ENCODE assay signal across 23 mouse cellular contexts in the genomic region with DNA sequence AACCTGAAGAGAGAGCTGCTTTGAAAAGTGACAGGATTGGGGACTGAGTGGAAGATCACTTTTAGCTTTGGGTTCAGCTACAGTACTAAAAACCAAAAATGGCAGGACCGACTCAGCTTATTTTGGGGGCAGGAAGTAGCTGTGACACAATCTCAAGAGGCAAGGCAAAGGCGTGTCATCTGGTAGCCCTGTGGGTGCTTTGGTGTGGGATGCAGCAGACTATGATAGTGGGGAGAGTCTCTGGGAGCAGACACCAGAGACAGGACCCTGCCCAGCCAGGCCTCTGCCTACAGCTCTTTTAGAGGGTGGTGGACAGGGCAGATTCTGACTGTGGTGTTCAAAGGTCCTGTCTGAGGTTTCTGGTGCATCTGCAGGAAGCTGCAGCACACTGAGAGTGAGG. TPM values are rescaled to one million over a fixed set of nuclear protein-coding genes. Genes with fewer than 3 reads are reported as not detected.
DNase-seq lines count a peak whose midpoint lies in the region; ATAC-seq and TF ChIP-seq lines count a peak whose summit lies in the region.
"Had no signal": no experiment of that assay in that cellular context is flagged by ENCODE, and none has a peak within 500 bp of the region (broad histone marks: within the 10 kb centered on the region; RNA-seq: fewer than 3 reads in every experiment).

No protein-coding gene starts in this region.

- ATAC-seq in intestine, embryonic 15.5 days, result no peak
- ATAC-seq: forebrain, embryonic 16.5 days had no signal

- no peak for TF ChIP-seq POLR2A in MEL (IDR thresholded peaks at IDR 0.05; ENCODE audit: control insufficient read depth in 1 of 2, insufficient read depth in 1 of 2, low read depth in 1 of 2, low read length in 2 of 2, poor library complexity in 1 of 2)

- no peaks in the 10 kb centered on the region; the same call in 1 of the 2 replicates for H3K79me2 ChIP-seq in MEL (ENCODE audit: control insufficient read depth, insufficient read depth, low read length, poor library complexity)

- TF ChIP-seq RAD21 in MEL (IDR thresholded peaks at IDR 0.05; ENCODE audit: low read depth, low read length), result no peak

- no peak overlapping the region for H3K4me3 ChIP-seq in MEL (ENCODE audit: control insufficient read depth in 1 of 2, insufficient read depth in 1 of 2, low read depth in 2 of 2, low read length in 2 of 2)
- H3K4me3 ChIP-seq in megakaryocyte, embryonic 14.5 days (replicated peaks), result peak overlapping the region; percentile 7
- H3K4me3 ChIP-seq in intestine, embryonic 15.5 days (replicated peaks), result no peak overlapping the region
- H3K4me3 ChIP-seq: embryonic facial prominence, embryonic 12.5 days; hindbrain, embryonic 15.5 days; limb, embryonic 13.5 days; midbrain, embryonic 10.5 days; neural tube, embryonic 15.5 days had no signal

- no peak for TF ChIP-seq CTCF in MEL (IDR thresholded peaks at IDR 0.05 in 2 of 3, conservative IDR thresholded peaks at IDR 0.05 in 1 of 3; ENCODE audit: control insufficient read depth in 1 of 3, insufficient read depth in 1 of 3, low read depth in 2 of 3, low read length in 3 of 3, poor library complexity in 1 of 3, severe bottlenecking in 1 of 3)

- 77% methylated on average over 2 of the region's 2 CpGs for WGBS in intestine, embryonic 15.5 days

- no peak overlapping the region for H3K9ac ChIP-seq in MEL (ENCODE audit: control insufficient read depth, low read depth, low read length, poor library complexity, severe bottlenecking)
- no peak overlapping the region for H3K9ac ChIP-seq in intestine, embryonic 15.5 days
- H3K9ac ChIP-seq: embryonic facial prominence, embryonic 12.5 days; hindbrain, embryonic 15.5 days; limb, embryonic 13.5 days; liver, embryonic 14.5 days; neural tube, embryonic 15.5 days had no signal

- DNase-seq in 416B (ENCODE audit: low read depth) (peak; percentile 43), MEL (ENCODE audit: low read depth, low spot score) (peak; percentile 16)
- peak; percentile 27 to 33 for DNase-seq in thymus, postnatal 10 days (ENCODE audit: low spot score in 2 of 2)
- no peak for DNase-seq in gastrocnemius, adult 8-10 months (ENCODE audit: low spot score in 2 of 2)
- no peak for DNase-seq in spleen, postnatal 36 days (ENCODE audit: low spot score in 2 of 2)
- DNase-seq: adrenal gland, adult 8-10 months; B cell, adult 2 months; gastrocnemius, postnatal 14 days; heart, postnatal 14 days; kidney, adult 9 months; kidney, postnatal 36 days; layer of hippocampus, adult 9-11 months had no signal

- H3K27ac ChIP-seq in MEL (ENCODE audit: control insufficient read depth, low read depth, low read length), result no peak overlapping the region
- no peak overlapping the region for H3K27ac ChIP-seq in intestine, embryonic 15.5 days
- H3K27ac ChIP-seq: embryonic facial prominence, embryonic 12.5 days; hindbrain, embryonic 15.5 days; limb, embryonic 13.5 days; liver, embryonic 14.5 days; midbrain, embryonic 10.5 days; neural tube, embryonic 15.5 days had no signal

- TF ChIP-seq EP300 in MEL (IDR thresholded peaks at IDR 0.05; ENCODE audit: low read depth in 1 of 2, low read length in 2 of 2), result no peak

- H3K9me3 ChIP-seq in MEL (replicated peaks; ENCODE audit: insufficient read depth, low read length), result no peaks in the 10 kb centered on the region
- H3K9me3 ChIP-seq in megakaryocyte, embryonic 14.5 days, result no peaks in the 10 kb centered on the region
- H3K9me3 ChIP-seq in intestine, embryonic 15.5 days, result no peaks in the 10 kb centered on the region
- H3K9me3 ChIP-seq: embryonic facial prominence, embryonic 12.5 days; G1E; hindbrain, embryonic 15.5 days; limb, embryonic 13.5 days; midbrain, embryonic 10.5 days; neural tube, embryonic 15.5 days had no signal

- peaks cover 0 to 2% of the 10 kb centered on the region in 2 experiments; a peak in 2 of 4 replicates for H3K36me3 ChIP-seq in MEL (ENCODE audit: control insufficient read depth in 1 of 2, insufficient read depth in 2 of 2, low read length in 2 of 2)
- peaks cover 86% of the 10 kb centered on the region for H3K36me3 ChIP-seq in megakaryocyte, embryonic 14.5 days (replicated peaks; ENCODE audit: low read length)
- 0 out of 2 replicates have a peak, but pooled peaks cover 3% of the 10 kb centered on the region for H3K36me3 ChIP-seq in intestine, embryonic 15.5 days
- H3K36me3 ChIP-seq: hindbrain, embryonic 15.5 days; midbrain, embryonic 10.5 days; neural tube, embryonic 15.5 days had no signal

- no peaks in the 10 kb centered on the region for H3K27me3 ChIP-seq in MEL (ENCODE audit: control insufficient read depth in 1 of 2, insufficient read depth in 2 of 2, low read length in 2 of 2)
- no peaks in the 10 kb centered on the region for H3K27me3 ChIP-seq in megakaryocyte, embryonic 14.5 days (replicated peaks)
- no peaks in the 10 kb centered on the region for H3K27me3 ChIP-seq in intestine, embryonic 15.5 days (replicated peaks)
- H3K27me3 ChIP-seq: embryonic facial prominence, embryonic 12.5 days; hindbrain, embryonic 15.5 days; limb, embryonic 13.5 days; neural tube, embryonic 15.5 days had no signal

- H3K4me1 ChIP-seq in MEL (ENCODE audit: control insufficient read depth in 1 of 2, insufficient read depth in 2 of 2, low read length in 2 of 2), result no peaks in the 10 kb centered on the region
- peaks cover 42% of the 10 kb centered on the region for H3K4me1 ChIP-seq in megakaryocyte, embryonic 14.5 days
- H3K4me1 ChIP-seq in intestine, embryonic 15.5 days (replicated peaks), result 0 out of 2 replicates have a peak, but pooled peaks cover 6% of the 10 kb centered on the region

- H3K4me2 ChIP-seq in intestine, embryonic 15.5 days (replicated peaks), result no peak overlapping the region
- H3K4me2 ChIP-seq: embryonic facial prominence, embryonic 12.5 days; heart, embryonic 11.5 days; hindbrain, embryonic 15.5 days; limb, embryonic 13.5 days; neural tube, embryonic 15.5 days had no signal

TF ChIP-seq in MEL, 35 proteins besides CTCF, POLR2A, EP300 and RAD21:
- TF ChIP-seq MAZ (IDR thresholded peaks at IDR 0.05; ENCODE audit: low read depth, low read length), result no peak
- TF ChIP-seq MYC (IDR thresholded peaks at IDR 0.05; ENCODE audit: low read depth, low read length), result no peak
- TF ChIP-seq NELFE (IDR thresholded peaks at IDR 0.05; ENCODE audit: low read depth, low read length), result no peak
- TF ChIP-seq RCOR1 (IDR thresholded peaks at IDR 0.05; ENCODE audit: low read depth, low read length), result no peak
- TF ChIP-seq POLR2AphosphoS5 (IDR thresholded peaks at IDR 0.05; ENCODE audit: borderline replicate concordance, low read depth, low read length), result no peak
- TF ChIP-seq MYB (IDR thresholded peaks at IDR 0.05; ENCODE audit: low read depth, low read length), result no peak
- no peak for TF ChIP-seq SIN3A (IDR thresholded peaks at IDR 0.05; ENCODE audit: low read length)
- TF ChIP-seq CHD1 (IDR thresholded peaks at IDR 0.05; ENCODE audit: low read depth, low read length), result no peak
- TF ChIP-seq SMC3 (IDR thresholded peaks at IDR 0.05; ENCODE audit: low read depth, low read length), result no peak
- TF ChIP-seq GATA1 (IDR thresholded peaks at IDR 0.05; ENCODE audit: low read depth, low read length), result no peak
- TF ChIP-seq USF1 (IDR thresholded peaks at IDR 0.05; ENCODE audit: low read depth, low read length), result no peak
- no peak for TF ChIP-seq ZNF384 (IDR thresholded peaks at IDR 0.05; ENCODE audit: low read depth, low read length)
- TF ChIP-seq TAL1 (IDR thresholded peaks at IDR 0.05; ENCODE audit: low read length), result no peak
- TF ChIP-seq ZC3H11A (IDR thresholded peaks at IDR 0.05; ENCODE audit: low read depth, low read length), result no peak

RNA-seq across cellular contexts. Expression of gene Nin, which starts 38.5 kb away (rescaled TPM):
- total RNA-seq in MEL (2012; rRNA removed), result 45.2 and 48.4 TPM in 2 replicates
- polyA plus RNA-seq in MEL (2012; ENCODE audit: insufficient read depth in 1 of 2, insufficient read length in 2 of 2, low read depth in 1 of 2, low replicate concordance in 2 of 2, missing spikeins in 1 of 2), result 10 to 100 TPM in 1 of 2 experiments, not detected in 1; 49.1 TPM
- polyA plus RNA-seq in megakaryocyte, embryonic 14.5 days (2012; ENCODE audit: insufficient read depth, low replicate concordance), result 2.2 and 5.0 TPM in 2 replicates
- 10 to 100 TPM; 26.3 to 45.2 (median 31.7) TPM for total RNA-seq in gastrocnemius, adult 8-10 months (2022)
- polyA plus RNA-seq in intestine, embryonic 15.5 days (2015; fragmentation: Nextera tagmentation; extraction: Ambion mirVana), result 8.4 and 9.1 TPM in 2 replicates

Comparison
In these comparisons a context has a peak if more than half of its experiments do, and no peak if none do; other contexts are left out.
1. DNase-seq: peak in 416B (single experiment), MEL (single experiment) and thymus, postnatal 10 days (2 of 2); none in gastrocnemius, adult 8-10 months (0 of 2) and spleen, postnatal 36 days (0 of 2).